Mouse (Mus musculus): ENCODE measurements around the gene Olfr125. TPM values are rescaled to one million over a fixed set of nuclear protein-coding genes. Genes with fewer than 3 reads are reported as not detected.

The Olfr125 gene
- not detected in 2 replicates for polyA plus RNA-seq (2014; fragmentation: Nextera tagmentation; extraction: Ambion mirVana)

GRCm38 (mm10) chr17:37832649-37833048 lies at the start of gene Olfr125:
Gene Olfr125, plus strand, starts transcription at chr17:37832949.
- ATAC-seq (replicated peaks; ENCODE audit: low FRiP score) (no peak), DNase-seq (ENCODE audit: low spot score) (no peak)
- Histone ChIP-seq H3K9ac (ENCODE audit: low read depth, low read length) (no peak within 1 kb of the TSS), H3K4me2 (no peak within 1 kb of the TSS), H3K36me3 (ENCODE audit: control insufficient read depth, insufficient read depth, low read length) (no peaks in the 10 kb centered on the region), H3K27me3 (replicated peaks; ENCODE audit: control insufficient read depth, insufficient read depth, low read length) (no peaks in the 10 kb centered on the region), H3K4me1 (replicated peaks; ENCODE audit: control insufficient read depth, insufficient read depth, low read length) (no peaks in the 10 kb centered on the region), H3K9me3 (ENCODE audit: control insufficient read depth, low read length) (no peaks in the 10 kb centered on the region), H3K4me3 (ENCODE audit: low read depth, low read length) (no peak within 1 kb of the TSS), H3K27ac (ENCODE audit: low read depth, low read length) (no peak within 1 kb of the TSS)

DNA sequence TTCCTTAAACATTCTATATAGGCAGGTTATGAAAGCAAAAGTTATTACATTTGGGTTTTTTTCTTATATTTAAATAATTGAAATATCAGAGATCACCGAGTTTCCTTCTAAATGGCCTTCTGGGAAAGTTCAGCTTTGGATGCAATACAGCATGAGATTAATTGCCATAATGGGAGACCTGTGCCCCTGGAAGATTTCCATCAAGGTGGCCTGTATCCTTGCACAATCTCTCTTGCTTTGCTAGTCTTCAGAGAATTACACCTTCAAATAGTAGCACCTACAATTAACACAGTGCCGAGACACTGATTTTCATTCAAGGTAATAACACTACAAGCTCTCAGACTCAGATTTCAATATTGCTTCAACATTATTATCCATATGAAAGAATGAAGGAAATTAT lies 39.5 kb upstream of the Olfr125 start, which contains the start of gene Olfr123:
Gene Olfr123, plus strand, starts transcription at position 301 of the 400 bp plus-strand sequence.
- 83% methylated on average over 2 of the region's 2 CpGs for WGBS

DNA sequence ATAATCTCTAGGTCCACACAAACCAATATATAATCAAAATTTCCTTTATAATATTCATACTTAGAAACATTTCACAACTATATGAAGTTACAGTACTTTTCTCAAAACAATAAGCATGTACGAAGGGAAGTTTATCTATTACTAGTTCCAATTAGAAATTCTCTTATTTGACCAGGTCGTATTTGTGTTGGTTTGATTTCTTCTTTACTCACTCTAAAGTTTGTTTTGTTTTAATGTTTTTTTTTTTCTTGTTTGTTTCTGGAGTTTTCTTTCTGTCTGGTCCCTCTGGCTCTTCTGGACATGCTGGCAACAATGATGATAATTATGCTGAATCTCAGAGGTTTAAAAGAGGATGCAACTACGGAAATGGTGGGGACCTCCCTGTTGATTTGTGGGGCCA lies 33.2 kb upstream of the Olfr125 start, which contains the start of gene Olfr124:
Gene Olfr124, plus strand, starts transcription at position 301 of the 400 bp plus-strand sequence.
- Histone ChIP-seq H3K9ac (ENCODE audit: low read depth, low read length) (no peak within 1 kb of the TSS), H3K36me3 (ENCODE audit: control insufficient read depth, insufficient read depth, low read length) (no peaks in the 10 kb centered on the region), H3K4me3 (ENCODE audit: low read depth, low read length) (no peak within 1 kb of the TSS), H3K27ac (ENCODE audit: low read depth, low read length) (no peak within 1 kb of the TSS), H3K4me2 (no peak within 1 kb of the TSS), H3K9me3 (ENCODE audit: control insufficient read depth, low read length) (no peaks in the 10 kb centered on the region), H3K4me1 (replicated peaks; ENCODE audit: control insufficient read depth, insufficient read depth, low read length) (no peaks in the 10 kb centered on the region), H3K27me3 (replicated peaks; ENCODE audit: control insufficient read depth, insufficient read depth, low read length) (no peaks in the 10 kb centered on the region)
- WGBS = 79% methylated on average over 3 of the region's 3 CpGs
- ATAC-seq (replicated peaks; ENCODE audit: low FRiP score) (no peak), DNase-seq (ENCODE audit: low spot score) (no peak)

More for the DNA sequence above, 39.5 kb upstream of the Olfr125 start, which contains the start of gene Olfr123:
- Histone ChIP-seq H3K4me3 (ENCODE audit: low read depth, low read length) (no peak within 1 kb of the TSS), H3K9me3 (ENCODE audit: control insufficient read depth, low read length) (no peaks in the 10 kb centered on the region), H3K9ac (ENCODE audit: low read depth, low read length) (no peak within 1 kb of the TSS), H3K4me1 (replicated peaks; ENCODE audit: control insufficient read depth, insufficient read depth, low read length) (no peaks in the 10 kb centered on the region), H3K4me2 (no peak within 1 kb of the TSS), H3K27me3 (replicated peaks; ENCODE audit: control insufficient read depth, insufficient read depth, low read length) (no peaks in the 10 kb centered on the region), H3K36me3 (ENCODE audit: control insufficient read depth, insufficient read depth, low read length) (no peaks in the 10 kb centered on the region), H3K27ac (ENCODE audit: low read depth, low read length) (no peak within 1 kb of the TSS)
- DNase-seq (ENCODE audit: low spot score) = no peak
- no peak for ATAC-seq (replicated peaks; ENCODE audit: low FRiP score)

DNA sequence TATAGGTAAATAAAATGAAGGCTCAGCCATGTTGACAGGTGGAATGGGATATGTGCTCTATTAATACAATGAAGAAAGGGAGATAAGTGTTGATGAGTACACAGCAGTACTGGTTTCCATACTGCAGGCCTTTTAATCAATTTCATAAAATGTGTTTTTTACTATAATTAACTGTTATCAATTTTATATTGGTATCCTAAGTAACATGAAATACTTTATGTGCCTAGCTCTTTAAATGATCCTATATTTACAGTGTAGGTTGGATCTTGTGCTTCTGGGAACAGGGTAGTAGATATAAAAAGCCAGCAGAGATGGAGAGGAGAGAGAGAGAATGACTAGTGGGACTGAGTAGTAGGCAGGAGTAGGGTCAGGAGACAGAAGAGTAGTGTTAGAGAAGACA lies 14.4 kb downstream of the Olfr125 start, which contains the start of gene Olfr126:
Gene Olfr126, plus strand, starts transcription at position 301 of the 400 bp plus-strand sequence.
- no peaks in the 10 kb centered on the region for H3K27me3 ChIP-seq (replicated peaks; ENCODE audit: control insufficient read depth, insufficient read depth, low read length)
- no peaks in the 10 kb centered on the region for H3K9me3 ChIP-seq (ENCODE audit: control insufficient read depth, low read length)
- ATAC-seq (replicated peaks; ENCODE audit: low FRiP score) = no peak
- H3K4me2 ChIP-seq = no peak within 1 kb of the TSS
- no peak for DNase-seq (ENCODE audit: low spot score)
- H3K4me3 ChIP-seq (ENCODE audit: low read depth, low read length) = no peak within 1 kb of the TSS
- H3K4me1 ChIP-seq (replicated peaks; ENCODE audit: control insufficient read depth, insufficient read depth, low read length) = no peaks in the 10 kb centered on the region
- no peak within 1 kb of the TSS for H3K27ac ChIP-seq (ENCODE audit: low read depth, low read length)
- no peaks in the 10 kb centered on the region for H3K36me3 ChIP-seq (ENCODE audit: control insufficient read depth, insufficient read depth, low read length)
- no peak within 1 kb of the TSS for H3K9ac ChIP-seq (ENCODE audit: low read depth, low read length)

GRCm38 (mm10) chr17:37863901-37864300 lies 31.2 kb downstream of the Olfr125 start:
- no peak for DNase-seq (ENCODE audit: low spot score)
- no peaks in the 10 kb centered on the region; the same call in 1 of the 2 replicates for H3K9me3 ChIP-seq (ENCODE audit: control insufficient read depth, low read length)
- WGBS = 59% methylated on average over 2 of the region's 2 CpGs

DNA sequence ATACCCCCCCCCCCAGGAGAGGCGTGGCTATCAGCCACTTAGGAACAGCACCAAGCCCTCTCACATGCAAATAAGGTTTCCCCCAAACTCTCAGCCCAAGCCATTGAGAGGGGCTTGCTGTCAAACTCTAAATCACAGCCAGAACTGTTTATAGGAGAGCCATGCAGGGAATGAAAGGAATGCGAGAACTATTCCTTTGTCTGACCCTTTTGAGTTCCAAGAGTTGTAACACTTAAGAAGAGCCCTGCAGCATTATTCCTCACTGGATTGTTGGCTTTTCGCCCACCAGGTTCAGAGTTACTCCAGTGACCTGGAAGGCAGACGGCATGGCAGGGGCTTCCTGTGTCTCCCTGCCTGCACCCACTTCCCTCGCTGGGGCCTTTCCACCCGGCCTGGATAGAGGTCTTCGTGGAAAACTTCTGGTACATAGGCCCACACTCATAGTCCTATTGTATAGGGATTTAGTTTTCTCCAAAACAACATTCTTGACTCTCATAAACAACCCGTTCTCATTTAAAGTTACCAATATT lies 37.0 kb downstream of the Olfr125 start:
- H3K4me1 ChIP-seq (replicated peaks; ENCODE audit: control insufficient read depth, insufficient read depth, low read length) = no peaks in the 10 kb centered on the region
- H3K36me3 ChIP-seq (ENCODE audit: control insufficient read depth, insufficient read depth, low read length) = no peaks in the 10 kb centered on the region
- 29% methylated on average over 8 of the region's 8 CpGs for WGBS
- H3K9me3 ChIP-seq (ENCODE audit: control insufficient read depth, low read length) = no peaks in the 10 kb centered on the region
- no peak overlapping the region for H3K4me2 ChIP-seq
- no peak overlapping the region for H3K9ac ChIP-seq (ENCODE audit: low read depth, low read length)
- H3K4me3 ChIP-seq (ENCODE audit: low read depth, low read length) = no peak overlapping the region
- no peaks in the 10 kb centered on the region for H3K27me3 ChIP-seq (replicated peaks; ENCODE audit: control insufficient read depth, insufficient read depth, low read length)
- DNase-seq (ENCODE audit: low spot score) (no peak), ATAC-seq (replicated peaks; ENCODE audit: low FRiP score) (no peak)
- H3K27ac ChIP-seq (ENCODE audit: low read depth, low read length) = no peak overlapping the region

More at GRCm38 (mm10) chr17:37863901-37864300, 31.2 kb downstream of the Olfr125 start:
- ATAC-seq (replicated peaks; ENCODE audit: low FRiP score) = no peak
- Histone ChIP-seq H3K27ac (ENCODE audit: low read depth, low read length) (no peak overlapping the region), H3K36me3 (ENCODE audit: control insufficient read depth, insufficient read depth, low read length) (no peaks in the 10 kb centered on the region), H3K4me2 (no peak overlapping the region), H3K27me3 (replicated peaks; ENCODE audit: control insufficient read depth, insufficient read depth, low read length) (no peaks in the 10 kb centered on the region), H3K4me3 (ENCODE audit: low read depth, low read length) (no peak overlapping the region), H3K4me1 (replicated peaks; ENCODE audit: control insufficient read depth, insufficient read depth, low read length) (no peaks in the 10 kb centered on the region), H3K9ac (ENCODE audit: low read depth, low read length) (no peak overlapping the region)

- H3K9me3 ChIP-seq (ENCODE audit: control insufficient read depth, low read length) = no peaks in the 10 kb centered on the region
- H3K4me2 ChIP-seq = no peak overlapping the region
- no peak overlapping the region for H3K27ac ChIP-seq (ENCODE audit: low read depth, low read length)
- H3K9ac ChIP-seq (ENCODE audit: low read depth, low read length) = no peak overlapping the region
- ATAC-seq (replicated peaks; ENCODE audit: low FRiP score) (no peak), DNase-seq (ENCODE audit: low spot score) (no peak)
- no peaks in the 10 kb centered on the region for H3K27me3 ChIP-seq (replicated peaks; ENCODE audit: control insufficient read depth, insufficient read depth, low read length)
- H3K4me3 ChIP-seq (ENCODE audit: low read depth, low read length) = no peak overlapping the region
- no peaks in the 10 kb centered on the region for H3K36me3 ChIP-seq (ENCODE audit: control insufficient read depth, insufficient read depth, low read length)
- WGBS = 59% methylated on average over 3 of the region's 3 CpGs
- H3K4me1 ChIP-seq (replicated peaks; ENCODE audit: control insufficient read depth, insufficient read depth, low read length) = no peaks in the 10 kb centered on the region
Observed at GRCm38 (mm10) chr17:37873830-37874229, 41.1 kb downstream of the Olfr125 start.

Other genes with a start within 250 kb of the Olfr125 start
- gene Olfr114, start 240.2 kb upstream of the Olfr125 start, polyA plus RNA-seq (2014; fragmentation: Nextera tagmentation; extraction: Ambion mirVana) = not detected in 2 replicates
- not detected in 2 replicates for gene Olfr115, start 205.8 kb upstream of the Olfr125 start, polyA plus RNA-seq (2014; fragmentation: Nextera tagmentation; extraction: Ambion mirVana)
- not detected in 2 replicates for gene Olfr116, start 205.8 kb upstream of the Olfr125 start, polyA plus RNA-seq (2014; fragmentation: Nextera tagmentation; extraction: Ambion mirVana)
- gene Olfr117, start 169.2 kb upstream of the Olfr125 start, polyA plus RNA-seq (2014; fragmentation: Nextera tagmentation; extraction: Ambion mirVana) = not detected in 2 replicates
- not detected in 2 replicates for gene Olfr118, start 166.0 kb upstream of the Olfr125 start, polyA plus RNA-seq (2014; fragmentation: Nextera tagmentation; extraction: Ambion mirVana)
- gene Olfr119, start 136.4 kb upstream of the Olfr125 start, polyA plus RNA-seq (2014; fragmentation: Nextera tagmentation; extraction: Ambion mirVana) = not detected in 2 replicates
- gene Olfr120, start 111.1 kb upstream of the Olfr125 start, polyA plus RNA-seq (2014; fragmentation: Nextera tagmentation; extraction: Ambion mirVana) = not detected in 2 replicates
- not detected in 2 replicates for gene Olfr121, start 84.1 kb upstream of the Olfr125 start, polyA plus RNA-seq (2014; fragmentation: Nextera tagmentation; extraction: Ambion mirVana)
- gene Olfr122, start 64.3 kb upstream of the Olfr125 start, polyA plus RNA-seq (2014; fragmentation: Nextera tagmentation; extraction: Ambion mirVana) = not detected in 2 replicates
- not detected in 2 replicates for gene Olfr123, start 39.4 kb upstream of the Olfr125 start, polyA plus RNA-seq (2014; fragmentation: Nextera tagmentation; extraction: Ambion mirVana)
- not detected in 2 replicates for gene Olfr124, start 33.1 kb upstream of the Olfr125 start, polyA plus RNA-seq (2014; fragmentation: Nextera tagmentation; extraction: Ambion mirVana)
- not detected in 2 replicates for gene Olfr126, start 14.5 kb downstream of the Olfr125 start, polyA plus RNA-seq (2014; fragmentation: Nextera tagmentation; extraction: Ambion mirVana)
- not detected in 2 replicates for gene Olfr127, start 67.5 kb downstream of the Olfr125 start, polyA plus RNA-seq (2014; fragmentation: Nextera tagmentation; extraction: Ambion mirVana)
- gene Olfr128, start 87.6 kb downstream of the Olfr125 start, polyA plus RNA-seq (2014; fragmentation: Nextera tagmentation; extraction: Ambion mirVana) = not detected in 2 replicates
- not detected in 2 replicates for gene Olfr761, start 120.1 kb downstream of the Olfr125 start, polyA plus RNA-seq (2014; fragmentation: Nextera tagmentation; extraction: Ambion mirVana)
- gene Olfr129, start 227.1 kb downstream of the Olfr125 start, polyA plus RNA-seq (2014; fragmentation: Nextera tagmentation; extraction: Ambion mirVana) = not detected in 2 replicates
- gene Olfr130, start 231.0 kb downstream of the Olfr125 start, polyA plus RNA-seq (2014; fragmentation: Nextera tagmentation; extraction: Ambion mirVana) = not detected in 2 replicates

All from liver, embryonic 11.5 days (tissue).